Comparison of ENCODE assay signal across 7 mouse cellular contexts in genomic region chr1:180719951-180720689, GRCm38 (mm10). TPM values are rescaled to one million over a fixed set of nuclear protein-coding genes. Genes with fewer than 3 reads are reported as not detected.
DNase-seq lines count a peak whose midpoint lies in the region; ATAC-seq and TF ChIP-seq lines count a peak whose summit lies in the region.

No protein-coding gene starts in this region.

- no peak overlapping the region for H3K4me3 ChIP-seq in bone marrow macrophage, adult 2 months (ENCODE audit: insufficient read depth, low read length)

- ATAC-seq in megakaryocyte-erythroid progenitor cell, adult 5-6 weeks (replicated peaks; ENCODE audit: low FRiP score, low TSS enrichment, poor library complexity, severe bottlenecking) = peak; percentile 72

- peak; percentile 82 for DNase-seq in MN1 (ENCODE audit: low spot score)
- peak; percentile 58 for DNase-seq in fibroblast of lung, adult 2 months (ENCODE audit: low read depth)
- DNase-seq in heart, postnatal 4 days = peak; percentile 93
- peak; percentile 61 to 90 for DNase-seq in layer of hippocampus, postnatal 25 days (ENCODE audit: extremely low spot score in 1 of 2, low spot score in 1 of 2)
- peak; percentile 70 for DNase-seq in spleen, adult 12 weeks (ENCODE audit: low spot score)

- TF ChIP-seq POLR2A in bone marrow macrophage, adult 2 months (IDR thresholded peaks at IDR 0.05; ENCODE audit: borderline replicate concordance, low read depth, low read length) = no peak

- H3K27ac ChIP-seq in bone marrow macrophage, adult 2 months (ENCODE audit: insufficient read depth, low read depth, low read length) = no peak overlapping the region

- peaks cover 7% of the 10 kb centered on the region for H3K4me1 ChIP-seq in bone marrow macrophage, adult 2 months (ENCODE audit: control insufficient read depth, insufficient read depth, low read length)

- peak; percentile 83 for TF ChIP-seq CTCF in bone marrow macrophage, adult 2 months (IDR thresholded peaks at IDR 0.05; ENCODE audit: low read depth, low read length)

RNA-seq across cellular contexts. Expression of gene Acbd3, which starts 5.7 kb away (rescaled TPM):
- polyA plus RNA-seq in bone marrow macrophage, adult 2 months (2012; ENCODE audit: insufficient read depth, insufficient read length, missing spikeins) = 33.7 and 36.9 TPM in 2 replicates
- total RNA-seq in heart, postnatal 4 days (2021) = 10 to 100 TPM; 35.8 to 36.5 TPM
- 10 to 100 TPM; 32.7 to 34.9 TPM for total RNA-seq in layer of hippocampus, postnatal 25 days (2021)
- 19.1 and 21.9 TPM in 2 replicates for total RNA-seq in megakaryocyte-erythroid progenitor cell, adult 5-6 weeks (2014; fragmentation: Nextera tagmentation)
- total RNA-seq in megakaryocyte-erythroid progenitor cell, adult 5-6 weeks (2017) = 42.7 and 44.4 TPM in 2 replicates

RNA-seq across cellular contexts. Expression of gene Mixl1, which starts 23.3 kb away (rescaled TPM):
- polyA plus RNA-seq in bone marrow macrophage, adult 2 months (2012; ENCODE audit: insufficient read depth, insufficient read length, missing spikeins) = not detected in 2 replicates
- not detected for total RNA-seq in heart, postnatal 4 days (2021)
- not detected for total RNA-seq in layer of hippocampus, postnatal 25 days (2021)
- total RNA-seq in megakaryocyte-erythroid progenitor cell, adult 5-6 weeks (2014; fragmentation: Nextera tagmentation) = not detected in 2 replicates
- total RNA-seq in megakaryocyte-erythroid progenitor cell, adult 5-6 weeks (2017) = not detected in 2 replicates
